Mouse (Mus musculus) forebrain, embryonic 14.5 days (tissue): ENCODE data around the gene Tnfrsf1b. TPM values are rescaled to one million over a fixed set of nuclear protein-coding genes. Genes with fewer than 3 reads are reported as not detected.

Experiments used
- ATAC-seq: fragments of 200-750 bp; cut with Nextera tagmentation; 2 replicates; pipeline ENCODE4 v1.8.0; 2017; ENCODE audit warnings: mild to moderate bottlenecking, moderate library complexity
- DNase-seq: peaks from one replicate; pipeline ENCODE4 v3.0.0-alpha.2; 2015; ENCODE audit warnings: low spot score
- H3K27ac ChIP-seq: fragments of 300-500 bp; sonication (generic); 2 replicates; pipeline ENCODE4 v1.5.1; 2014; ENCODE audit warnings: low read depth, mild to moderate bottlenecking, control low read depth, low read length, moderate library complexity
- H3K27me3 ChIP-seq: fragments of 300-500 bp; sonication (generic); replicated peaks from 2 replicates; pipeline ENCODE4 v1.6.1; 2014; ENCODE audit warnings: low read length, control low read depth, mixed read lengths; ENCODE audit not compliant: control insufficient read depth, insufficient read depth
- H3K36me3 ChIP-seq: fragments of 300-500 bp; sonication (generic); 2 replicates; pipeline ENCODE4 v1.6.1; 2014; ENCODE audit warnings: low read length, control low read depth; ENCODE audit not compliant: control insufficient read depth, insufficient read depth
- H3K4me1 ChIP-seq: fragments of 300-500 bp; sonication (generic); 2 replicates; pipeline ENCODE4 v1.6.1; 2014; ENCODE audit warnings: antibody characterized with exemption, low read length, control low read depth; ENCODE audit not compliant: control insufficient read depth, insufficient read depth
- H3K4me2 ChIP-seq: fragments of 300-500 bp; sonication (generic); 2 replicates; pipeline ENCODE4 v1.6.1; 2014; ENCODE audit warnings: mild to moderate bottlenecking, control low read depth, low read length
- H3K4me3 ChIP-seq: fragments of 300-500 bp; sonication (generic); 2 replicates; pipeline ENCODE4 v1.5.1; 2014; ENCODE audit warnings: low read depth, low read length, control low read depth
- H3K9ac ChIP-seq: fragments of 300-500 bp; sonication (generic); 2 replicates; pipeline ENCODE4 v1.6.1; 2014; ENCODE audit warnings: mild to moderate bottlenecking, low read length, control low read depth, moderate library complexity
- H3K9me3 ChIP-seq: fragments of 300-500 bp; sonication (generic); replicated peaks from 2 replicates; pipeline ENCODE4 v1.6.1; 2016; ENCODE audit warnings: low read length, control low read depth, mixed read lengths; ENCODE audit not compliant: control insufficient read depth
- WGBS: fragments of 180-500 bp; shearing (Covaris S2); extraction: QIAGEN DNeasy Blood & Tissue Kit; methylation state at CpG from one replicate; pipeline ENCODE4 v1.1.7; 2014; 5-methylcytosine and 5-hydroxymethylcytosine counted together
- polyA plus RNA-seq: library from polyadenylated mRNA; unstranded; fragments of >200 nt; fragmentation: Nextera tagmentation; extraction: Ambion mirVana; gene quantifications from 2 replicates; pipeline ENCODE4 v1.2.1, GENCODE M21; 2014

Tnfrsf1b gene
- polyA plus RNA-seq, 1 experiment from 2014 or later, result 1.9 TPM

GRCm38 (mm10) chr4:145207718-145208371 is 38.8 kb downstream of the Tnfrsf1b start:
- H3K9me3 ChIP-seq, result no peaks in the 10 kb centered on the region
- 62% methylated on average over 3 of the region's 3 CpGs for WGBS
- H3K4me3 ChIP-seq, result no peak overlapping the region
- no peak overlapping the region for H3K9ac ChIP-seq
- H3K4me2 ChIP-seq, result no peak overlapping the region
- ATAC-seq (peak; percentile 71; the same call in 1 of the 2 replicates), DNase-seq (peak; percentile 64)
- no peak overlapping the region for H3K27ac ChIP-seq
- no peaks in the 10 kb centered on the region for H3K36me3 ChIP-seq
- no peaks in the 10 kb centered on the region for H3K27me3 ChIP-seq
- no peaks in the 10 kb centered on the region for H3K4me1 ChIP-seq

- H3K4me1 ChIP-seq, result no peaks in the 10 kb centered on the region
- no peak overlapping the region for H3K4me2 ChIP-seq
- DNase-seq (no peak), ATAC-seq (no peak)
- H3K9me3 ChIP-seq, result no peaks in the 10 kb centered on the region
- no peak overlapping the region for H3K4me3 ChIP-seq
- no peak overlapping the region for H3K9ac ChIP-seq
- H3K36me3 ChIP-seq, result no peaks in the 10 kb centered on the region
- WGBS, result 91% methylated on average over 8 of the region's 8 CpGs
- no peaks in the 10 kb centered on the region for H3K27me3 ChIP-seq
- H3K27ac ChIP-seq, result no peak overlapping the region
These were observed 41.9 kb downstream of the Tnfrsf1b start for GRCm38 (mm10) chr4:145204779-145205178.

- no peak overlapping the region for H3K4me3 ChIP-seq
- no peak overlapping the region for H3K27ac ChIP-seq
- DNase-seq, result no peak
- WGBS, result 69% methylated on average over 2 of the region's 2 CpGs
- H3K36me3 ChIP-seq, result no peaks in the 10 kb centered on the region
- H3K9me3 ChIP-seq, result no peaks in the 10 kb centered on the region
- no peak overlapping the region for H3K4me2 ChIP-seq
- no peaks in the 10 kb centered on the region for H3K4me1 ChIP-seq
- ATAC-seq, result no peak
- no peaks in the 10 kb centered on the region for H3K27me3 ChIP-seq
- no peak overlapping the region for H3K9ac ChIP-seq
These were observed 43.4 kb downstream of the Tnfrsf1b start for GRCm38 (mm10) chr4:145203305-145203704.

GRCm38 (mm10) chr4:145201424-145201823 is 45.2 kb downstream of the Tnfrsf1b start:
- ATAC-seq, result no peak
- DNase-seq, result no peak
- Histone ChIP-seq H3K4me1 (no peaks in the 10 kb centered on the region), H3K27ac (no peak overlapping the region), H3K36me3 (no peaks in the 10 kb centered on the region), H3K4me3 (no peak overlapping the region), H3K4me2 (no peak overlapping the region), H3K27me3 (no peaks in the 10 kb centered on the region), H3K9me3 (no peaks in the 10 kb centered on the region), H3K9ac (no peak overlapping the region)
- WGBS, result 70% methylated on average over 3 of the region's 3 CpGs

GRCm38 (mm10) chr4:145199982-145200699 is 46.5 kb downstream of the Tnfrsf1b start:
- H3K4me2 ChIP-seq, result no peak overlapping the region
- H3K4me1 ChIP-seq, result no peaks in the 10 kb centered on the region
- ATAC-seq (no peak), DNase-seq (no peak)
- no peaks in the 10 kb centered on the region for H3K27me3 ChIP-seq
- no peak overlapping the region for H3K27ac ChIP-seq
- no peaks in the 10 kb centered on the region for H3K36me3 ChIP-seq
- H3K9ac ChIP-seq, result no peak overlapping the region
- H3K9me3 ChIP-seq, result no peaks in the 10 kb centered on the region
- H3K4me3 ChIP-seq, result no peak overlapping the region
- 68% methylated on average over 11 of the region's 11 CpGs for WGBS

- Histone ChIP-seq H3K9me3 (no peaks in the 10 kb centered on the region), H3K36me3 (no peaks in the 10 kb centered on the region), H3K4me2 (no peak overlapping the region), H3K4me3 (no peak overlapping the region), H3K27me3 (no peaks in the 10 kb centered on the region), H3K4me1 (peaks cover 7% of the 10 kb centered on the region; the same call in 1 of the 2 replicates), H3K9ac (no peak overlapping the region), H3K27ac (no peak overlapping the region)
- DNase-seq (no peak), ATAC-seq (no peak)
- 74% methylated on average over 4 of the region's 4 CpGs for WGBS
These were observed 50.1 kb downstream of the Tnfrsf1b start for GRCm38 (mm10) chr4:145196586-145196985.

- Histone ChIP-seq H3K9ac (peak overlapping the region; percentile 88; the same call in 1 of the 2 replicates), H3K27me3 (no peaks in the 10 kb centered on the region), H3K4me3 (peak overlapping the region; percentile 88), H3K4me1 (peaks cover 7% of the 10 kb centered on the region; the same call in 1 of the 2 replicates), H3K9me3 (no peaks in the 10 kb centered on the region), H3K4me2 (no peak overlapping the region), H3K27ac (no peak overlapping the region), H3K36me3 (peaks cover 4% of the 10 kb centered on the region; the same call in 1 of the 2 replicates)
- peak; percentile 42; the same call in 1 of the 2 replicates for ATAC-seq
- WGBS, result 24% methylated on average over 5 of the region's 5 CpGs
- no peak for DNase-seq
These were observed 51.5 kb downstream of the Tnfrsf1b start for GRCm38 (mm10) chr4:145195172-145195571.

GRCm38 (mm10) chr4:145194559-145195162 is 52.0 kb downstream of the Tnfrsf1b start, which contains the start of gene Vps13d:
Gene Vps13d (minus strand): TSS chr4:145195005.
- H3K27me3 ChIP-seq, result no peaks in the 10 kb centered on the region
- peak; percentile 97 for DNase-seq
- peaks cover 8% of the 10 kb centered on the region; the same call in 1 of the 2 replicates for H3K36me3 ChIP-seq
- H3K9ac ChIP-seq, result peak within 1 kb of the TSS; percentile 88
- peak within 1 kb of the TSS; percentile 84 for H3K4me2 ChIP-seq
- H3K4me3 ChIP-seq, result peak within 1 kb of the TSS; percentile 88
- peak; percentile 95 for ATAC-seq
- H3K9me3 ChIP-seq, result no peaks in the 10 kb centered on the region
- H3K27ac ChIP-seq, result peak within 1 kb of the TSS; percentile 33; the same call in 1 of the 2 replicates
- under 1% methylated on average over 45 of the region's 53 CpGs for WGBS
- peaks cover 7% of the 10 kb centered on the region; the same call in 1 of the 2 replicates for H3K4me1 ChIP-seq
